Mouse (Mus musculus): ENCODE results near the gene Vps45.

DNA sequence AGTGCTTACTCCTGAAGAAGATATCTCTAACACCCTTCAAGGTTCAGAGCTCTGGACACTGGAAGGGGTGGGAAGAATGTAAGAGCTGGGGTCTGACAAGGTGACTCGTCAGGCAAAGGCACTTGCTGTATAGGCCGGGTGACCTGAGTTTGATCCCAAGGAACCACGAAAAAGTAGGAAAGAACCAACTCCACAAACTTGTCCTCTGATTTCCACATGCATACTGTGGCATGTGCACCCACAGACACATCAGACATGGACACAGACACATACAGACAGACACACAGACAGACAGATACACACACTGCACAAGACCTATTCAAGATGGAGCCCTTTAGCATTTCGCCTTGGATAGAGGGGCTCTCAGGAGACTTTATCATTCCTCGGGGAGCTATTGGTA lies 20.1 kb downstream of the Vps45 start:
- TF ChIP-seq CTCF (IDR thresholded peaks at IDR 0.05; ENCODE audit: low read depth, low read length) (no peak), POLR2AphosphoS5 (IDR thresholded peaks at IDR 0.05; ENCODE audit: insufficient replicate concordance, low read depth, low read length) (no peak)
